Mouse (Mus musculus) thymus, adult 18-20 months (tissue): ENCODE measurements around the gene Tspoap1.

Experiments
- DNase-seq, 2 experiments: peaks; one replicate each; pipeline ENCODE4 v3.0.0; 2022; ENCODE audit warnings: mixed read lengths in 2 of 2

Tspoap1 gene

GRCm38 (mm10) chr11:87745632-87746555 lies 14.4 kb upstream of the Tspoap1 start:
- DNase-seq = peak in 1 of 2 experiments; percentile 36

GRCm38 (mm10) chr11:87747312-87747711 lies 13.0 kb upstream of the Tspoap1 start:
- DNase-seq = no peak

GRCm38 (mm10) chr11:87747716-87748115 lies 12.6 kb upstream of the Tspoap1 start:
- peak in 1 of 2 experiments; percentile 9 for DNase-seq

- peak; percentile 82 to 92 for DNase-seq
These were observed 11.9 kb upstream of the Tspoap1 start for GRCm38 (mm10) chr11:87748132-87749119.

- DNase-seq = peak; percentile 89 to 96
These were observed 10.9 kb upstream of the Tspoap1 start for GRCm38 (mm10) chr11:87749192-87750042.

GRCm38 (mm10) chr11:87750043-87750421 lies 10.3 kb upstream of the Tspoap1 start:
- peak in 1 of 2 experiments; percentile 37 for DNase-seq

- DNase-seq = peak in 1 of 2 experiments; percentile 70
These were observed 9.8 kb upstream of the Tspoap1 start for GRCm38 (mm10) chr11:87750521-87750920.

- DNase-seq = peak in 1 of 2 experiments; percentile 59
These were observed 9.3 kb upstream of the Tspoap1 start for GRCm38 (mm10) chr11:87751031-87751430.

GRCm38 (mm10) chr11:87751491-87751966 lies 8.8 kb upstream of the Tspoap1 start:
- peak; percentile 78 to 91 for DNase-seq

- no peak for DNase-seq
These were observed 8.0 kb upstream of the Tspoap1 start for GRCm38 (mm10) chr11:87752307-87752706.

GRCm38 (mm10) chr11:87753255-87753654 lies 7.1 kb upstream of the Tspoap1 start:
- DNase-seq = peak in 1 of 2 experiments; percentile 42

- peak in 1 of 2 experiments; percentile 40 for DNase-seq
These were observed 6.3 kb upstream of the Tspoap1 start for GRCm38 (mm10) chr11:87753891-87754501.

- DNase-seq = peak; percentile 91 to 95
These were observed 5.7 kb upstream of the Tspoap1 start for GRCm38 (mm10) chr11:87754603-87755002.

GRCm38 (mm10) chr11:87755360-87756017 lies 4.9 kb upstream of the Tspoap1 start:
- peak; percentile 96 to 99 for DNase-seq

- DNase-seq = peak; percentile 75 to 87
These were observed 4.0 kb upstream of the Tspoap1 start for GRCm38 (mm10) chr11:87756251-87756820.

GRCm38 (mm10) chr11:87757001-87757954 lies 3.1 kb upstream of the Tspoap1 start:
- DNase-seq = peak in 1 of 2 experiments; percentile 69

- peak in 1 of 2 experiments; percentile 10 for DNase-seq
These were observed 2.0 kb upstream of the Tspoap1 start for GRCm38 (mm10) chr11:87758161-87758911.

GRCm38 (mm10) chr11:87758957-87759608 lies 1.3 kb upstream of the Tspoap1 start:
- peak in 1 of 2 experiments; percentile 7 for DNase-seq
